Mouse (Mus musculus) kidney, adult 8-10 months (tissue): Measurements from ENCODE around the gene Filip1l.

ENCODE experiments used
- DNase-seq, 2 experiments: peaks; one replicate each; pipeline ENCODE4 v3.0.0; 2022

Gene Filip1l

GRCm38 (mm10) chr16:57437523-57438287 is 84.8 kb downstream of the Filip1l start:
- DNase-seq, result no peak

- no peak for DNase-seq
These were observed 85.4 kb downstream of the Filip1l start for GRCm38 (mm10) chr16:57438288-57438685.

- DNase-seq, result peak; percentile 14 to 20
These were observed 86.3 kb downstream of the Filip1l start for GRCm38 (mm10) chr16:57439206-57439605.

- no peak for DNase-seq
These were observed 88.0 kb downstream of the Filip1l start for GRCm38 (mm10) chr16:57440706-57441437.

GRCm38 (mm10) chr16:57445096-57446094 is 92.5 kb downstream of the Filip1l start:
- DNase-seq, result peak in 1 of 2 experiments; percentile 29

GRCm38 (mm10) chr16:57453009-57453408 is 100.1 kb downstream of the Filip1l start:
- no peak for DNase-seq

- no peak for DNase-seq
These were observed 101.3 kb downstream of the Filip1l start for GRCm38 (mm10) chr16:57454106-57454763.

GRCm38 (mm10) chr16:57455573-57455972 is 102.7 kb downstream of the Filip1l start:
- no peak for DNase-seq

- no peak for DNase-seq
These were observed 103.1 kb downstream of the Filip1l start for GRCm38 (mm10) chr16:57456003-57456402.

GRCm38 (mm10) chr16:57465386-57465913 is 112.6 kb downstream of the Filip1l start:
- no peak for DNase-seq

- DNase-seq, result no peak
These were observed 116.4 kb downstream of the Filip1l start for GRCm38 (mm10) chr16:57469301-57469700.

GRCm38 (mm10) chr16:57469869-57470268 is 117.0 kb downstream of the Filip1l start:
- DNase-seq, result peak in 1 of 2 experiments; percentile 12

- no peak for DNase-seq
These were observed 117.5 kb downstream of the Filip1l start for GRCm38 (mm10) chr16:57470286-57470830.

- no peak for DNase-seq
These were observed 118.2 kb downstream of the Filip1l start for GRCm38 (mm10) chr16:57471071-57471470.

GRCm38 (mm10) chr16:57473415-57474085 is 120.7 kb downstream of the Filip1l start:
- no peak for DNase-seq

GRCm38 (mm10) chr16:57478451-57478850 is 125.6 kb downstream of the Filip1l start:
- DNase-seq, result no peak

- DNase-seq, result no peak
These were observed 126.9 kb downstream of the Filip1l start for GRCm38 (mm10) chr16:57479776-57480175.

GRCm38 (mm10) chr16:57482264-57482663 is 129.4 kb downstream of the Filip1l start:
- no peak for DNase-seq

GRCm38 (mm10) chr16:57482911-57483310 is 130.0 kb downstream of the Filip1l start:
- DNase-seq, result no peak

- DNase-seq, result no peak
These were observed 130.6 kb downstream of the Filip1l start for GRCm38 (mm10) chr16:57483503-57483902.
